Mouse (Mus musculus) heart, adult 2 months (tissue): Measurements from ENCODE around the gene Ggps1.

Experiments used
- CTCF ChIP-seq: fragments of 200-600 bp; IDR thresholded peaks from 2 replicates; pipeline ENCODE4 v1.8.1; 2022; ENCODE audit warnings: antibody characterized with exemption, mild to moderate bottlenecking, moderate library complexity
- EP300 ChIP-seq: fragments of 200-500 bp; IDR thresholded peaks from 2 replicates; pipeline ENCODE4 v1.6.1; 2011; ENCODE audit warnings: low read depth, low read length, control low read depth; ENCODE audit not compliant: insufficient read depth
- POLR2A ChIP-seq: fragments of 200-500 bp; IDR thresholded peaks from 2 replicates; pipeline ENCODE4 v1.6.1; 2011; ENCODE audit warnings: mild to moderate bottlenecking, low read depth, low read length, control low read depth; ENCODE audit not compliant: insufficient read depth

- TF ChIP-seq POLR2A (no peak), CTCF (no peak), EP300 (no peak)
These were observed 619 bp upstream of the Ggps1 start for GRCm38 (mm10) chr13:14063942-14064271.
